ENCODE assay signal across 10 mouse cellular contexts in the genomic region with DNA sequence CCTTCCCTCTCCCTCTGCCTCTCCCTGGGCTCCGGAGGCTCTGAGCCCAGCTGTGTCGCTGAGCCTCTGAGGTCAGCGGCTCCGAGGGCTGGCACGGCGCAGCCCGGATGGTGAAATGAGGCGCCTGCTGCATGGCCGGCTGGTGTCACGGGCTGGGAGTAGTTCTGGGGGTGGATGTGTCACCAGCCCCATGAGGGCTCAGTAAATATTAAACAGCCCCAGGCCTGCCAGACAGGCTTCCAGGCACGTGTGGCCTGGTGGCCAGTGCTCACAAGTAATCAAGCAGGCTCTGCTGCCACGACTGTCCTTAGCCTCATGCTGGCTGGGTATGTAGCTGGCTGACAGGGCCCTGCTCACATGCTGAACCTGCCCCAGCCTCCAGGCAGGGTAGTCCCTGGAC. TPM values are rescaled to one million over a fixed set of nuclear protein-coding genes. Genes with fewer than 3 reads are reported as not detected.
DNase-seq lines count a peak whose midpoint lies in the region; ATAC-seq and TF ChIP-seq lines count a peak whose summit lies in the region.
"Had no signal": no experiment of that assay in that cellular context is flagged by ENCODE, and none has a peak within 500 bp of the region (broad histone marks: within the 10 kb centered on the region; RNA-seq: fewer than 3 reads in every experiment).

No protein-coding gene starts in this region.

- H3K27ac ChIP-seq in lung, embryonic 14.5 days (ENCODE audit: low read depth): 0 out of 2 replicates have a peak overlapping the region, but pooled peaks have one; percentile 10
- no peak overlapping the region for H3K27ac ChIP-seq in embryonic facial prominence, embryonic 11.5 days (replicated peaks; ENCODE audit: low read depth, low read length)
- no peak overlapping the region for H3K27ac ChIP-seq in lung, embryonic 15.5 days
- H3K27ac ChIP-seq: macrophage had no signal

- peak; percentile 36 for DNase-seq in lung, embryonic 14.5 days
- DNase-seq in lung, adult 2 months: no peak
- DNase-seq in embryonic facial prominence, embryonic 11.5 days (ENCODE audit: low spot score): no peak
- DNase-seq in kidney, adult 8-10 months: peak; percentile 78 to 79
- no peak for DNase-seq in heart, adult 11 months
- DNase-seq in left cerebral cortex, postnatal 36 days (ENCODE audit: low spot score in 2 of 2): no peak
- DNase-seq: gastrocnemius, postnatal 10 days; right cerebral cortex, postnatal 25 days had no signal

- intact Hi-C loops in left cerebral cortex, postnatal 36 days (cut with DNase I): no loop called here

- WGBS in lung, embryonic 14.5 days: 33% methylated on average over 12 of the region's 12 CpGs
- 47% methylated on average over 12 of the region's 12 CpGs for WGBS in lung, adult 2 months
- 63% methylated on average over 12 of the region's 12 CpGs for WGBS in embryonic facial prominence, embryonic 11.5 days
- whole genome bisulfite sequencing in lung, embryonic 15.5 days: 34% methylated on average over 12 of the region's 12 CpGs

- no peaks in the 10 kb centered on the region for H3K9me3 ChIP-seq in lung, embryonic 14.5 days (ENCODE audit: low read depth, low read length)
- H3K9me3 ChIP-seq in embryonic facial prominence, embryonic 11.5 days (replicated peaks; ENCODE audit: control insufficient read depth, low read length): no peaks in the 10 kb centered on the region
- no peaks in the 10 kb centered on the region for H3K9me3 ChIP-seq in lung, embryonic 15.5 days

- TF ChIP-seq POLR2A in lung, adult 2 months (IDR thresholded peaks at IDR 0.05; ENCODE audit: borderline replicate concordance, extremely low read depth, low read depth, low read length): no peak

- no peak overlapping the region for H3K4me3 ChIP-seq in lung, embryonic 14.5 days (ENCODE audit: low read depth, low read length)
- H3K4me3 ChIP-seq in lung, adult 2 months (replicated peaks; ENCODE audit: extremely low read depth, low read depth, low read length): no peak overlapping the region
- H3K4me3 ChIP-seq in embryonic facial prominence, embryonic 11.5 days (ENCODE audit: low read depth, low read length): no peak overlapping the region
- H3K4me3 ChIP-seq in lung, embryonic 15.5 days: no peak overlapping the region

- no peak overlapping the region for H3K9ac ChIP-seq in lung, embryonic 14.5 days
- 0 out of 2 replicates have a peak overlapping the region, but pooled peaks have one; percentile 6 for H3K9ac ChIP-seq in embryonic facial prominence, embryonic 11.5 days (replicated peaks; ENCODE audit: low read length)
- H3K9ac ChIP-seq in lung, embryonic 15.5 days: no peak overlapping the region

- no peak overlapping the region for H3K4me2 ChIP-seq in lung, embryonic 14.5 days
- no peak overlapping the region for H3K4me2 ChIP-seq in embryonic facial prominence, embryonic 11.5 days (ENCODE audit: low read depth, low read length)
- H3K4me2 ChIP-seq in lung, embryonic 15.5 days: no peak overlapping the region

- H3K27me3 ChIP-seq in lung, embryonic 14.5 days (ENCODE audit: insufficient read depth, low read length): no peaks in the 10 kb centered on the region
- H3K27me3 ChIP-seq in embryonic facial prominence, embryonic 11.5 days (ENCODE audit: control insufficient read depth, insufficient read depth, low read length): no peaks in the 10 kb centered on the region
- no peaks in the 10 kb centered on the region for H3K27me3 ChIP-seq in lung, embryonic 15.5 days

- no peak for TF ChIP-seq CTCF in lung, embryonic 14.5 days (IDR thresholded peaks at IDR 0.05; ENCODE audit: low read depth)
- no peak for TF ChIP-seq CTCF in lung, adult 2 months (IDR thresholded peaks at IDR 0.05; ENCODE audit: insufficient read depth, low read length)

- no peaks in the 10 kb centered on the region for H3K36me3 ChIP-seq in lung, embryonic 14.5 days (ENCODE audit: insufficient read depth)
- no peaks in the 10 kb centered on the region for H3K36me3 ChIP-seq in embryonic facial prominence, embryonic 11.5 days (replicated peaks; ENCODE audit: control insufficient read depth, insufficient read depth, low read depth, low read length)
- H3K36me3 ChIP-seq in lung, embryonic 15.5 days: no peaks in the 10 kb centered on the region

- no peaks in the 10 kb centered on the region for H3K4me1 ChIP-seq in lung, embryonic 14.5 days (ENCODE audit: insufficient read depth)
- H3K4me1 ChIP-seq in lung, adult 2 months (ENCODE audit: control insufficient read depth, insufficient read depth, low read length): peaks cover 8% of the 10 kb centered on the region
- H3K4me1 ChIP-seq in embryonic facial prominence, embryonic 11.5 days (ENCODE audit: control insufficient read depth, insufficient read depth, low read length): no peaks in the 10 kb centered on the region; the same call in 1 of the 2 replicates
- peaks cover 28% of the 10 kb centered on the region for H3K4me1 ChIP-seq in lung, embryonic 15.5 days

- ATAC-seq in lung, embryonic 14.5 days (ENCODE audit: insufficient read depth): 0 out of 2 replicates have a peak, but pooled peaks have one; percentile 23
- no peak for ATAC-seq in embryonic facial prominence, embryonic 11.5 days (replicated peaks; ENCODE audit: insufficient number of reproducible peaks, low FRiP score, low TSS enrichment, low read depth)
- 0 out of 2 replicates have a peak, but pooled peaks have one; percentile 11 for ATAC-seq in lung, embryonic 15.5 days (ENCODE audit: borderline replicate concordance, extremely low read depth, low FRiP score, low TSS enrichment)

RNA-seq across cellular contexts. Expression of gene Ripor3, which starts 7.0 kb away (rescaled TPM):
- 2.0 and 2.2 TPM in 2 replicates for polyA plus RNA-seq in lung, embryonic 14.5 days (2014; fragmentation: Nextera tagmentation; extraction: Ambion mirVana)
- polyA plus RNA-seq in lung, adult 2 months (2012; rRNA removed): 2.3 and 5.3 TPM in 2 replicates
- polyA plus RNA-seq in embryonic facial prominence, embryonic 11.5 days (2014; fragmentation: Nextera tagmentation; extraction: Ambion mirVana): 0.69 and 0.77 TPM in 2 replicates
- polyA plus RNA-seq in lung, embryonic 15.5 days (2015; fragmentation: Nextera tagmentation; extraction: Ambion mirVana): 2.3 TPM in 2 replicates
- total RNA-seq in left cerebral cortex, postnatal 36 days (2021): 1 to 10 TPM in 1 of 2 experiments, under 1 TPM in 1; 0.32 to 1.7 TPM
- polyA plus RNA-seq: macrophage had no signal

Comparison
In these comparisons a context has a peak if more than half of its experiments do, and no peak if none do; other contexts are left out.
1. DNase-seq: peak in lung, embryonic 14.5 days (single experiment) and kidney, adult 8-10 months (2 of 2); none in lung, adult 2 months (single experiment), embryonic facial prominence, embryonic 11.5 days (single experiment), heart, adult 11 months (single experiment) and left cerebral cortex, postnatal 36 days (0 of 2).